26 mouse cellular contexts compared by ENCODE assay signal in genomic region chr11:70626877-70627276, GRCm38 (mm10). TPM values are rescaled to one million over a fixed set of nuclear protein-coding genes. Genes with fewer than 3 reads are reported as not detected.
DNase-seq lines count a peak whose midpoint lies in the region; ATAC-seq and TF ChIP-seq lines count a peak whose summit lies in the region.
"Had no signal": no experiment of that assay in that cellular context is flagged by ENCODE, and none has a peak within 500 bp of the region (broad histone marks: within the 10 kb centered on the region; RNA-seq: fewer than 3 reads in every experiment).

No protein-coding gene starts in this region.

- no peak overlapping the region for H3K9ac ChIP-seq in kidney, embryonic 14.5 days (ENCODE audit: low read depth, low read length)
- no peak overlapping the region for H3K9ac ChIP-seq in ES-Bruce4 (ENCODE audit: low read depth, poor library complexity, severe bottlenecking)
- no peak overlapping the region for H3K9ac ChIP-seq in lung, postnatal 0 days (replicated peaks; ENCODE audit: low read depth)
- H3K9ac ChIP-seq: embryonic facial prominence, embryonic 12.5 days; forebrain, embryonic 15.5 days; hindbrain, embryonic 12.5 days had no signal

- peak overlapping the region; percentile 80 for H3K27ac ChIP-seq in kidney, adult 2 months (ENCODE audit: insufficient read depth, low read depth, low read length)
- no peak overlapping the region for H3K27ac ChIP-seq in kidney, embryonic 14.5 days (ENCODE audit: low read depth, low read length)
- H3K27ac ChIP-seq in ES-Bruce4 (ENCODE audit: insufficient read depth, low read length): peak overlapping the region; percentile 10; the same call in 1 of the 2 replicates
- no peak overlapping the region for H3K27ac ChIP-seq in lung, postnatal 0 days (ENCODE audit: low read length)
- H3K27ac ChIP-seq: embryonic facial prominence, embryonic 12.5 days; forebrain, embryonic 15.5 days; heart, embryonic 10.5 days; hindbrain, embryonic 12.5 days had no signal

- peaks cover 11% of the 10 kb centered on the region; the same call in 1 of the 2 replicates for H3K4me1 ChIP-seq in kidney, adult 2 months (ENCODE audit: control insufficient read depth, insufficient read depth, low read length)
- H3K4me1 ChIP-seq in kidney, embryonic 14.5 days (ENCODE audit: control insufficient read depth, insufficient read depth, low read length): no peaks in the 10 kb centered on the region
- H3K4me1 ChIP-seq in ES-Bruce4 (ENCODE audit: control insufficient read depth, insufficient read depth, low read length): peaks cover 3% of the 10 kb centered on the region
- H3K4me1 ChIP-seq in lung, postnatal 0 days (ENCODE audit: insufficient read depth, low read depth, low read length): no peaks in the 10 kb centered on the region
- H3K4me1 ChIP-seq: embryonic facial prominence, embryonic 12.5 days; forebrain, embryonic 15.5 days; hindbrain, embryonic 12.5 days had no signal

- no peak for TF ChIP-seq EP300 in ES-Bruce4 (IDR thresholded peaks at IDR 0.05; ENCODE audit: insufficient read depth, low read depth, low read length)
- TF ChIP-seq EP300 in lung, postnatal 0 days (IDR thresholded peaks at IDR 0.05): no peak

- no peaks in the 10 kb centered on the region for H3K36me3 ChIP-seq in kidney, adult 2 months (ENCODE audit: control insufficient read depth, insufficient read depth, low read length)
- no peaks in the 10 kb centered on the region for H3K36me3 ChIP-seq in kidney, embryonic 14.5 days (ENCODE audit: control insufficient read depth, insufficient read depth, low read length)
- H3K36me3 ChIP-seq in ES-Bruce4 (ENCODE audit: control insufficient read depth, insufficient read depth, low read length, poor library complexity, severe bottlenecking): no peaks in the 10 kb centered on the region
- no peaks in the 10 kb centered on the region for H3K36me3 ChIP-seq in lung, postnatal 0 days (ENCODE audit: insufficient read depth, low read length)
- H3K36me3 ChIP-seq: embryonic facial prominence, embryonic 12.5 days; forebrain, embryonic 15.5 days; heart, embryonic 10.5 days; hindbrain, embryonic 12.5 days had no signal

- H3K4me3 ChIP-seq in kidney, adult 2 months (ENCODE audit: insufficient read depth, low read depth, low read length): no peak overlapping the region
- H3K4me3 ChIP-seq in kidney, embryonic 14.5 days (ENCODE audit: low read length): no peak overlapping the region
- no peak overlapping the region for H3K4me3 ChIP-seq in ES-Bruce4 (ENCODE audit: low read depth, low read length)
- H3K4me3 ChIP-seq in lung, postnatal 0 days (ENCODE audit: low read depth, low read length): no peak overlapping the region
- H3K4me3 ChIP-seq: embryonic facial prominence, embryonic 12.5 days; forebrain, embryonic 15.5 days; heart, embryonic 10.5 days; hindbrain, embryonic 12.5 days had no signal

- no peaks in the 10 kb centered on the region for H3K9me3 ChIP-seq in kidney, embryonic 14.5 days (ENCODE audit: control insufficient read depth, low read length)
- no peaks in the 10 kb centered on the region for H3K9me3 ChIP-seq in ES-Bruce4 (replicated peaks; ENCODE audit: control insufficient read depth, insufficient read depth, low read length, poor library complexity, severe bottlenecking)
- H3K9me3 ChIP-seq in lung, postnatal 0 days (ENCODE audit: low read length): no peaks in the 10 kb centered on the region
- H3K9me3 ChIP-seq: embryonic facial prominence, embryonic 12.5 days; forebrain, embryonic 15.5 days; heart, embryonic 10.5 days; hindbrain, embryonic 12.5 days had no signal

- no peak for TF ChIP-seq POLR2A in kidney, adult 2 months (IDR thresholded peaks at IDR 0.05; ENCODE audit: low read depth, low read length)
- no peak for TF ChIP-seq POLR2A in ES-Bruce4 (IDR thresholded peaks at IDR 0.05; ENCODE audit: insufficient read depth, low read length)

- ATAC-seq in kidney, embryonic 14.5 days (ENCODE audit: low FRiP score, low TSS enrichment): no peak
- no peak for ATAC-seq in lung, postnatal 0 days
- ATAC-seq: activated CD4-positive, CD25-positive, alpha-beta regulatory T cell, adult 4 months; forebrain, embryonic 15.5 days had no signal

- peak; percentile 78 for DNase-seq in kidney, adult 2 months
- peak; percentile 35 to 66 for DNase-seq in kidney, postnatal 36 days
- DNase-seq in kidney, postnatal 4 days: no peak
- DNase-seq in ZHBTc4 (ENCODE audit: low read depth, low spot score): peak; percentile 41
- no peak for DNase-seq in retina, embryonic 14.5 days (ENCODE audit: low spot score)
- DNase-seq in lung, postnatal 0 days (ENCODE audit: low spot score): no peak
- DNase-seq: adrenal gland, postnatal 14 days; cerebellum, adult 11-12 months; cerebellum, adult 9-10 months; cerebellum, postnatal 25 days; gastrocnemius, postnatal 10 days; heart, adult 18-20 months; heart, postnatal 10 days; heart, postnatal 4 days had no signal

- no peak overlapping the region for H3K4me2 ChIP-seq in kidney, embryonic 14.5 days (replicated peaks; ENCODE audit: low read depth, low read length)
- H3K4me2 ChIP-seq in lung, postnatal 0 days (replicated peaks; ENCODE audit: low read depth, low read length): no peak overlapping the region
- H3K4me2 ChIP-seq: embryonic facial prominence, embryonic 12.5 days; forebrain, embryonic 15.5 days; hindbrain, embryonic 12.5 days had no signal

- H3K27me3 ChIP-seq in kidney, adult 2 months (replicated peaks; ENCODE audit: control insufficient read depth, insufficient read depth, low read length): no peaks in the 10 kb centered on the region
- H3K27me3 ChIP-seq in kidney, embryonic 14.5 days (ENCODE audit: control insufficient read depth, insufficient read depth, low read length): no peaks in the 10 kb centered on the region
- H3K27me3 ChIP-seq in ES-Bruce4 (ENCODE audit: control insufficient read depth, insufficient read depth, low read length, poor library complexity, severe bottlenecking): no peaks in the 10 kb centered on the region
- H3K27me3 ChIP-seq in lung, postnatal 0 days (replicated peaks; ENCODE audit: insufficient read depth, low read length): no peaks in the 10 kb centered on the region
- H3K27me3 ChIP-seq: CH12.LX; embryonic facial prominence, embryonic 12.5 days; forebrain, embryonic 15.5 days; hindbrain, embryonic 12.5 days had no signal

- no peak for TF ChIP-seq CTCF in kidney, adult 2 months (conservative IDR thresholded peaks at IDR 0.05; ENCODE audit: insufficient read depth, insufficient read length, low read depth, low read length)
- no peak for TF ChIP-seq CTCF in ES-Bruce4 (IDR thresholded peaks at IDR 0.05; ENCODE audit: low read depth, low read length)
- no peak for TF ChIP-seq CTCF in lung, postnatal 0 days (IDR thresholded peaks at IDR 0.05)

- 42% methylated on average over 4 of the region's 4 CpGs for WGBS in kidney, adult 2 months
- 59% methylated on average over 4 of the region's 4 CpGs for WGBS in kidney, embryonic 14.5 days
- 56% methylated on average over 4 of the region's 4 CpGs for WGBS in lung, postnatal 0 days

RNA-seq across cellular contexts. Expression of gene Chrne, which starts 7.9 kb away (rescaled TPM):
- 0.86 and 1.0 TPM in 2 replicates for polyA plus RNA-seq in kidney, adult 2 months (2012; rRNA removed)
- not detected in 2 replicates for polyA plus RNA-seq in kidney, embryonic 14.5 days (2014; fragmentation: Nextera tagmentation; extraction: Ambion mirVana)
- polyA plus RNA-seq in ES-Bruce4 (2011; ENCODE audit: insufficient read depth, insufficient read length, low read depth, missing spikeins): 0.56 TPM in 1 of 2 replicates, not detected in the other
- polyA plus RNA-seq in lung, postnatal 0 days (2015; fragmentation: Nextera tagmentation; extraction: Ambion mirVana): not detected in 2 replicates
- polyA plus RNA-seq: embryonic facial prominence, embryonic 12.5 days; forebrain, embryonic 11.5 days; heart, embryonic 10.5 days; heart, embryonic 14.5 days; hindbrain, embryonic 12.5 days had no signal

RNA-seq across cellular contexts. Expression of gene 4930544D05Rik, which starts 11.2 kb away (rescaled TPM):
- polyA plus RNA-seq in kidney, adult 2 months (2012; rRNA removed): 0.29 TPM in 1 of 2 replicates, not detected in the other
- not detected in 2 replicates for polyA plus RNA-seq in kidney, embryonic 14.5 days (2014; fragmentation: Nextera tagmentation; extraction: Ambion mirVana)
- not detected in 2 replicates for polyA plus RNA-seq in ES-Bruce4 (2011; ENCODE audit: insufficient read depth, insufficient read length, low read depth, missing spikeins)
- polyA plus RNA-seq in lung, postnatal 0 days (2015; fragmentation: Nextera tagmentation; extraction: Ambion mirVana): not detected in 2 replicates
- polyA plus RNA-seq: activated CD4-positive, CD25-positive, alpha-beta regulatory T cell, adult 4 months; cortical plate, adult 2 months; embryonic facial prominence, embryonic 12.5 days; forebrain, embryonic 11.5 days; forebrain, embryonic 15.5 days; frontal cortex, adult 2 months; heart, embryonic 10.5 days; heart, embryonic 14.5 days; hindbrain, embryonic 12.5 days had no signal

RNA-seq across cellular contexts. Expression of gene Gp1ba, which starts 12.0 kb away (rescaled TPM):
- 0.03 TPM in 1 of 2 replicates, not detected in the other for polyA plus RNA-seq in kidney, adult 2 months (2012; rRNA removed)
- 0.29 and 0.35 TPM in 2 replicates for polyA plus RNA-seq in kidney, embryonic 14.5 days (2014; fragmentation: Nextera tagmentation; extraction: Ambion mirVana)
- polyA plus RNA-seq in ES-Bruce4 (2011; ENCODE audit: insufficient read depth, insufficient read length, low read depth, missing spikeins): not detected in 2 replicates
- 0.55 and 0.66 TPM in 2 replicates for polyA plus RNA-seq in lung, postnatal 0 days (2015; fragmentation: Nextera tagmentation; extraction: Ambion mirVana)
- polyA plus RNA-seq: cortical plate, adult 2 months; frontal cortex, adult 2 months had no signal

RNA-seq across cellular contexts. Expression of gene Rnf167, which starts 20.2 kb away (rescaled TPM):
- polyA plus RNA-seq in kidney, adult 2 months (2012; rRNA removed): 118 and 123 TPM in 2 replicates
- 83.0 and 109 TPM in 2 replicates for polyA plus RNA-seq in kidney, embryonic 14.5 days (2014; fragmentation: Nextera tagmentation; extraction: Ambion mirVana)
- polyA plus RNA-seq in ES-Bruce4 (2011; ENCODE audit: insufficient read depth, insufficient read length, low read depth, missing spikeins): 55.2 and 61.8 TPM in 2 replicates
- polyA plus RNA-seq in lung, postnatal 0 days (2015; fragmentation: Nextera tagmentation; extraction: Ambion mirVana): 112 and 119 TPM in 2 replicates

RNA-seq across cellular contexts. Expression of gene Slc25a11, which starts 20.4 kb away (rescaled TPM):
- 281 and 284 TPM in 2 replicates for polyA plus RNA-seq in kidney, adult 2 months (2012; rRNA removed)
- polyA plus RNA-seq in kidney, embryonic 14.5 days (2014; fragmentation: Nextera tagmentation; extraction: Ambion mirVana): 153 and 171 TPM in 2 replicates
- polyA plus RNA-seq in ES-Bruce4 (2011; ENCODE audit: insufficient read depth, insufficient read length, low read depth, missing spikeins): 45.0 and 48.0 TPM in 2 replicates
- polyA plus RNA-seq in lung, postnatal 0 days (2015; fragmentation: Nextera tagmentation; extraction: Ambion mirVana): 118 and 121 TPM in 2 replicates

Comparison
In these comparisons a context has a peak if more than half of its experiments do, and no peak if none do; other contexts are left out.
1. DNase-seq: peak in kidney, adult 2 months (single experiment), kidney, postnatal 36 days (2 of 2) and ZHBTc4 (single experiment); none in kidney, postnatal 4 days (0 of 2), retina, embryonic 14.5 days (single experiment) and lung, postnatal 0 days (single experiment).
2. H3K27ac ChIP-seq: peak in kidney, adult 2 months (single experiment) and ES-Bruce4 (single experiment); none in kidney, embryonic 14.5 days (single experiment) and lung, postnatal 0 days (single experiment).